Mouse (Mus musculus) right cerebral cortex, postnatal 25 days (tissue): Measurements from ENCODE around the gene Fam172a.
A peak's percentile ranks its signal among the peaks of the same experiment; 100 is the strongest.

Source experiments
- DNase-seq: peaks from one replicate; pipeline ENCODE4 v3.0.0; 2022

Fam172a gene

GRCm38 (mm10) chr13:78181071-78181929 lies 479.5 kb downstream of the Fam172a start:
- no peak for DNase-seq

- no peak for DNase-seq
Observed at GRCm38 (mm10) chr13:78181930-78182558, 480.2 kb downstream of the Fam172a start.

- no peak for DNase-seq
Observed at GRCm38 (mm10) chr13:78183004-78183403, 481.2 kb downstream of the Fam172a start.

- peak; percentile 14 for DNase-seq
Observed at GRCm38 (mm10) chr13:78183986-78184385, 482.2 kb downstream of the Fam172a start.

GRCm38 (mm10) chr13:78184786-78185466 lies 483.1 kb downstream of the Fam172a start:
- DNase-seq: peak; percentile 13

- peak; percentile 40 for DNase-seq
Observed at GRCm38 (mm10) chr13:78186340-78186946, 484.6 kb downstream of the Fam172a start.

- DNase-seq: peak; percentile 10
Observed at GRCm38 (mm10) chr13:78187833-78188232, 486.0 kb downstream of the Fam172a start.

- peak; percentile 53 for DNase-seq
Observed at GRCm38 (mm10) chr13:78189586-78189985, 487.8 kb downstream of the Fam172a start.

- no peak for DNase-seq
Observed at GRCm38 (mm10) chr13:78193211-78193610, 491.4 kb downstream of the Fam172a start.

GRCm38 (mm10) chr13:78194135-78194849 lies 492.5 kb downstream of the Fam172a start:
- DNase-seq: no peak

- DNase-seq: no peak
Observed at GRCm38 (mm10) chr13:78194850-78195600, 493.2 kb downstream of the Fam172a start.

GRCm38 (mm10) chr13:78195601-78196115 lies 493.8 kb downstream of the Fam172a start:
- DNase-seq: no peak

GRCm38 (mm10) chr13:78196236-78196796 lies 494.5 kb downstream of the Fam172a start:
- DNase-seq: no peak

- no peak for DNase-seq
Observed at GRCm38 (mm10) chr13:78197286-78197818, 495.5 kb downstream of the Fam172a start.

- DNase-seq: no peak
Observed at GRCm38 (mm10) chr13:78197819-78198390, 496.1 kb downstream of the Fam172a start.

GRCm38 (mm10) chr13:78198391-78198870 lies 496.6 kb downstream of the Fam172a start:
- no peak for DNase-seq

GRCm38 (mm10) chr13:78198871-78199641 lies 497.2 kb downstream of the Fam172a start:
- no peak for DNase-seq

GRCm38 (mm10) chr13:78199642-78200160 lies 497.9 kb downstream of the Fam172a start, which contains the start of gene Nr2f1:
Nr2f1 (minus strand) TSS chr13:78199757.
- no peak for DNase-seq

GRCm38 (mm10) chr13:78200407-78200806 lies 498.6 kb downstream of the Fam172a start:
- DNase-seq: no peak
